Mouse (Mus musculus): ENCODE results near the gene Ankrd65. TPM values are rescaled to one million over a fixed set of nuclear protein-coding genes. Genes with fewer than 3 reads are reported as not detected.

Ankrd65 gene
- total RNA-seq, 2 experiments from 2014 or later, result 0.31 TPM; not detected in 1

GRCm38 (mm10) chr4:155803340-155804041 lies 13.3 kb downstream of the Ankrd65 start:
- intact Hi-C loops (cut with DNase I), result no loop called here
- peak; percentile 95 to 98 for DNase-seq (ENCODE audit: low spot score in 2 of 2)

- intact Hi-C loops (cut with DNase I), result no loop called here
Measured at GRCm38 (mm10) chr4:155807841-155808240, 17.6 kb downstream of the Ankrd65 start.

GRCm38 (mm10) chr4:155811929-155812664 lies 21.9 kb downstream of the Ankrd65 start, which contains the start of gene Ccnl2:
Ccnl2 (plus strand) TSS chr4:155812489.
- peak; percentile 94 to 96 for DNase-seq (ENCODE audit: low spot score in 2 of 2)
- intact Hi-C loops (cut with DNase I), result loop anchor here (2.0 kb wide), 1 partner anchor 15 kb away; no protein-coding TSS in a partner anchor

More at GRCm38 (mm10) chr4:155807841-155808240, 17.6 kb downstream of the Ankrd65 start:
- DNase-seq (ENCODE audit: low spot score in 2 of 2), result no peak

GRCm38 (mm10) chr4:155812665-155813181 lies 22.5 kb downstream of the Ankrd65 start:
- intact Hi-C loops (cut with DNase I), result loop anchor here (2.0 kb wide), 1 partner anchor 14 kb away; no protein-coding TSS in a partner anchor
- DNase-seq (ENCODE audit: low spot score in 2 of 2), result no peak

GRCm38 (mm10) chr4:155817533-155817932 lies 27.3 kb downstream of the Ankrd65 start:
- DNase-seq (ENCODE audit: low spot score in 2 of 2), result no peak
- intact Hi-C loops (cut with DNase I), result no loop called here

- no peak for DNase-seq (ENCODE audit: low spot score in 2 of 2)
- intact Hi-C loops (cut with DNase I), result no loop called here
Measured at GRCm38 (mm10) chr4:155821025-155821424, 30.8 kb downstream of the Ankrd65 start.

- intact Hi-C loops (cut with DNase I), result no loop called here
- DNase-seq (ENCODE audit: low spot score in 2 of 2), result no peak
Measured at GRCm38 (mm10) chr4:155823443-155823842, 33.2 kb downstream of the Ankrd65 start.

GRCm38 (mm10) chr4:155829866-155830265 lies 39.6 kb downstream of the Ankrd65 start:
- intact Hi-C loops (cut with DNase I), result no loop called here
- DNase-seq (ENCODE audit: low spot score in 2 of 2), result no peak

- DNase-seq (ENCODE audit: low spot score in 2 of 2), result no peak
Measured at GRCm38 (mm10) chr4:155830596-155830995, 40.4 kb downstream of the Ankrd65 start.

GRCm38 (mm10) chr4:155831205-155831766 lies 41.0 kb downstream of the Ankrd65 start, which contains the start of gene Aurkaip1:
Aurkaip1 (plus strand) TSS chr4:155831272.
- intact Hi-C loops (cut with DNase I), result no loop called here
- peak; percentile 95 to 97 for DNase-seq (ENCODE audit: low spot score in 2 of 2)

More at GRCm38 (mm10) chr4:155830596-155830995, 40.4 kb downstream of the Ankrd65 start:
- intact Hi-C loops (cut with DNase I), result no loop called here

GRCm38 (mm10) chr4:155831831-155832230 lies 41.6 kb downstream of the Ankrd65 start:
- DNase-seq (ENCODE audit: low spot score in 2 of 2), result no peak
- intact Hi-C loops (cut with DNase I), result no loop called here

- DNase-seq (ENCODE audit: low spot score in 2 of 2), result no peak
- intact Hi-C loops (cut with DNase I), result no loop called here
Measured at GRCm38 (mm10) chr4:155832321-155832720, 42.1 kb downstream of the Ankrd65 start.

GRCm38 (mm10) chr4:155833234-155833633 lies 43.0 kb downstream of the Ankrd65 start:
- DNase-seq (ENCODE audit: low spot score in 2 of 2), result no peak
- intact Hi-C loops (cut with DNase I), result no loop called here

GRCm38 (mm10) chr4:155833836-155834235 lies 43.6 kb downstream of the Ankrd65 start:
- DNase-seq (ENCODE audit: low spot score in 2 of 2), result peak; percentile 77 to 94
- intact Hi-C loops (cut with DNase I), result no loop called here

- intact Hi-C loops (cut with DNase I), result no loop called here
- no peak for DNase-seq (ENCODE audit: low spot score in 2 of 2)
Measured at GRCm38 (mm10) chr4:155837404-155838010, 47.3 kb downstream of the Ankrd65 start.

GRCm38 (mm10) chr4:155838187-155839153 lies 48.2 kb downstream of the Ankrd65 start:
- intact Hi-C loops (cut with DNase I), result no loop called here
- no peak for DNase-seq (ENCODE audit: low spot score in 2 of 2)

GRCm38 (mm10) chr4:155839483-155839910 lies 49.3 kb downstream of the Ankrd65 start, which contains the start of gene Mxra8:
Mxra8 (plus strand) TSS chr4:155839680.
- peak in 1 of 2 experiments; percentile 41 for DNase-seq (ENCODE audit: low spot score in 2 of 2)
- intact Hi-C loops (cut with DNase I), result no loop called here

All from left cerebral cortex, postnatal 14 days (tissue).